Mouse (Mus musculus) embryonic facial prominence, embryonic 11.5 days (tissue): ENCODE measurements around the gene Duox1. TPM values are rescaled to one million over a fixed set of nuclear protein-coding genes. Genes with fewer than 3 reads are reported as not detected.

ENCODE experiments used
- polyA plus RNA-seq: library from polyadenylated mRNA; unstranded; fragments of >200 nt; fragmentation: Nextera tagmentation; extraction: Ambion mirVana; gene quantifications from 2 replicates; pipeline ENCODE4 v1.2.1, GENCODE M21; 2014

The Duox1 gene
- polyA plus RNA-seq, 1 experiment from 2014 or later, result 0.06 TPM

Other genes with a start within 250 kb of the Duox1 start
- gene Spg11, start 197.3 kb upstream of the Duox1 start, polyA plus RNA-seq, result 10.7 and 10.9 TPM in 2 replicates
- gene B2m, start 168.0 kb upstream of the Duox1 start, polyA plus RNA-seq, result 153 and 159 TPM in 2 replicates
- not detected in 2 replicates for gene Trim69, start 155.0 kb upstream of the Duox1 start, polyA plus RNA-seq
- 0.11 TPM in 1 of 2 replicates, not detected in the other for gene Patl2, start 129.5 kb upstream of the Duox1 start, polyA plus RNA-seq
- gene Terb2, start 129.4 kb upstream of the Duox1 start, polyA plus RNA-seq, result not detected in 2 replicates
- gene Sord, start 80.9 kb upstream of the Duox1 start, polyA plus RNA-seq, result 29.3 and 29.9 TPM in 2 replicates
- gene Duox2, start 17.2 kb upstream of the Duox1 start, polyA plus RNA-seq, result not detected in 2 replicates
- gene Duoxa2, start 16.8 kb upstream of the Duox1 start, polyA plus RNA-seq, result not detected in 2 replicates
- 0.90 TPM in 1 of 2 replicates, not detected in the other for gene Duoxa1, start 1.9 kb upstream of the Duox1 start, polyA plus RNA-seq
- gene Shf, start 53.5 kb downstream of the Duox1 start, polyA plus RNA-seq, result 7.5 and 8.6 TPM in 2 replicates
- gene Slc28a2, start 110.8 kb downstream of the Duox1 start, polyA plus RNA-seq, result 0.15 and 0.28 TPM in 2 replicates
- not detected in 2 replicates for gene Gm14085, start 169.3 kb downstream of the Duox1 start, polyA plus RNA-seq